Mouse (Mus musculus): ENCODE data around the gene Ghdc.

- TF ChIP-seq FLI1 (IDR thresholded peaks at IDR 0.05; ENCODE audit: low read length) (no peak), GATA1 (IDR thresholded peaks at IDR 0.05; ENCODE audit: borderline replicate concordance, low read length) (no peak)
These were observed at the start of gene Ghdc for GRCm38 (mm10) chr11:100770646-100771408.

Data from megakaryocyte, embryonic 14.5 days (primary cell).